Mouse (Mus musculus): ENCODE data around the gene Wdr83os. TPM values are rescaled to one million over a fixed set of nuclear protein-coding genes. Genes with fewer than 3 reads are reported as not detected.
"Not testable (repeated sequence)": the region's sequence is repeated elsewhere in the genome, so short reads cannot be mapped to it uniquely, and the experiment has no call there.

The Wdr83os gene
- total RNA-seq, 2 experiments from 2014 or later = 57.5 to 61.5 TPM

DNA sequence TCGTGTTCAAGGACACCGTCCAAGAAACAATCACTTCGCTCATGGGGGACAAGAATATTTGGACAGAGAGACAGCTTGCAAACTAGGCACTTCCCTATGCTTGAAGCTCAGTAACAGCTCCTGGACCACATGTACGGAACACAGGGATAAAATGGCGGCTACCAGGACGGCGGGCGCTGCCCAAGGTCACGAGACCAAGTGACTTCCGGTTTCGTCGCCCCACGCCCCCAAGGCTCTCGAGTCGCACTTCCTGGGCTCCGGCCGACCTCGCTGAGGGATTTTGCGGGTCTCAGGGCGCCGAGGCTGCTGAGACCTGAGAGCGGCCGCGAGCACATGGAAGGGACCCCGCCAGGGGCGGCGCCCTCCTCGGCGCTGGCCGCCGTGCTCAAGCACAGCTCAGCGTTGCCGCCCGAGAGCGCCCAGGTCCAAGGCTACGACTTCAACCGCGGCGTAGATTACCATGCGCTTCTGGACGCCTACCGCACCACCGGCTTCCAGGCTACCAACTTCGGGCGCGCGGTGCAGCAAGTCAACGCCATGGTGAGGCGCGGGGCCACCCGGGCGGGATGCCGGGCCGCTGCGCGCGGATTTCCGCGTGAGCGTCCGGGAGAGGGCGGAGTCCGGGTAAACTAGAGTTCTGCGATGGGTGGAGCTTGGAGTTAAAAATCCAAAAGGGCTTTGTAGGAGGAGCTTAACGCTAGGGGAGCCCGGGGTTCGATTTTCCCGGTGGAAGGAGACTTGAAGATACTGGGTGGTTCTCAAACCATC, 8.8 kb upstream of the Wdr83os start, which contains the start of gene Dhps:
Dhps (plus strand) TSS at position 244 of the 768 bp plus-strand sequence.
- DNase-seq (ENCODE audit: low spot score in 2 of 2) = peak; percentile 88 to 94

DNA sequence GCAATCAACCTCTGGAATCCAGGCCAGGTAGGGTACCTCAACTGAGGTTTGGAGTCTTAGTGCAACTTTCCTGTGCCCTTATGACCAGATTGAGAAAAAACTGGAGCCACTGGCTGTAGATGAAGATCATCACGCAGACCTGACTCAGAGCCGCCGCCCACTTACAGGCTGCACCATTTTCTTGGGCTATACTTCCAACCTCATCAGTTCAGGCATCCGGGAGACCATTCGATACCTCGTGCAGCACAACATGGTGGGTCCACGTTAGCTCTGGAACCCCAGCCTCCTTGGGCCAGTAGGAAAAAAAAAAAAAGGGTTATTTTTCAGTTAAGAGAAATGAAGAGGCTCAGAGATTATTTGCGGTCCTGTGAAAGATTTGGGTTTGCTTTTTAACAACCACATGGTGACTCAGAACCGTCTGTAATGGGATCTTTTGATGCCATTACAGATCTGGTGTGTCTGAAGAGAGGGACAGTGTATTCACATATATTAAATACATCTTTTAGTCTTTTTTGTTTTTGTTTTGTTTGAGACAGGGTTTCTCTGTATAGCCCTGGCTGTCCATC, 8.1 kb upstream of the Wdr83os start:
- DNase-seq (ENCODE audit: low spot score in 2 of 2) = no peak

DNA sequence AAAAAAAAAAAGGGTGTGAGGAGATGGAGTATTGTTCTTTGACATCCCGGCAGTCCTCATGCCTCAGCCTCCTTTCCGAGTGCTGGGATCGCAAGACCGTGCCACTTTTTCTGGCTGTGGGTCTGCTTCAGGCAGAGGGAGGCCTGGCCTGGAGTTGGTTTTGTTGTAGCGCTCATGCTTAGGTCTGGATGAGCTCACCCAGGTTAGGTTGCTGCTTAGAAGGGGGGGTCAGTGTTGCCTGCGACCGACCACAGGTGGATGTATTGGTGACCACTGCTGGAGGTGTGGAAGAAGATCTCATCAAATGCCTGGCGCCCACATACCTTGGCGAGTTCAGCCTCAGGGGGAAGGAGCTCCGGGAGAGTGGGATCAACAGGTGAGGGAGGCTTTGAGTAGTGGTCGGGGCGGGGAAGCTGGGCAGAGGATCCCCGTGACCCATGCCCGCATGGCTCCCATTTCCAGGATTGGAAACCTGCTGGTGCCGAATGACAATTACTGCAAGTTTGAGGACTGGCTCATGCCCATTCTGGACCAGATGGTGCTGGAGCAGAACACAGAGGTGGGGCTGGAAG, 7.4 kb upstream of the Wdr83os start:
- no peak for DNase-seq (ENCODE audit: low spot score in 2 of 2)

DNA sequence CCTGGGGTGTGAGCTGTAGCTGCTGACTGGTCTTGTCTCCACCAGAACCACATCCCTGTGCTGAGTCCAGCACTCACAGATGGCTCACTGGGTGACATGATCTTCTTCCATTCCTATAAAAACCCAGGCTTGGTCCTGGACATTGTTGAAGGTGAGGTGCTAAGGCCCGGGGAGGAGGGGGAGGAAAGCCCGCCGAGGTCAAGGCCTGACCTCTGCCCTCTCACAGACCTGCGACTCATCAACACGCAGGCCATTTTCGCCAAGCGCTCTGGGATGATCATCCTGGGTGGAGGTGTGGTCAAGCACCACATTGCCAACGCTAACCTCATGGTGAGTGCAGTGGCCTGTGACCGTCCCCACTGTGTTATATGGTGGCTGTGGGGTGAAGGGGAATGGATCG, 6.4 kb upstream of the Wdr83os start:
- DNase-seq (ENCODE audit: low spot score in 2 of 2) = no peak

DNA sequence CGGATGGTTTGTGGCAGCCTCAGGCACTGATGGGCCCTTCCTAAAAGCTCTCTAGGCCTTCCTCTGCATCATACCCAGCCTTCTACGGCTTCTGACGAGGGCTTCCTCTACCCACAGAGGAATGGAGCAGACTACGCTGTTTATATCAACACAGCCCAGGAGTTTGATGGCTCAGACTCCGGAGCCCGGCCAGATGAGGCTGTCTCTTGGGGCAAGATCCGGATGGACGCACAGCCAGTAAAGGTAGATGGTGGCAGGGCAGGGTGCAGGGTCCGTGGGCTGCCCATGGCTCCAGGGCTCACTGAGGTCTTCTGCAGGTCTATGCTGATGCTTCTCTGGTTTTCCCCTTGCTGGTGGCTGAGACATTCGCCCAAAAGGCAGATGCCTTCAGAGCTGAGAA, 5.9 kb upstream of the Wdr83os start:
- no peak for DNase-seq (ENCODE audit: low spot score in 2 of 2)

DNA sequence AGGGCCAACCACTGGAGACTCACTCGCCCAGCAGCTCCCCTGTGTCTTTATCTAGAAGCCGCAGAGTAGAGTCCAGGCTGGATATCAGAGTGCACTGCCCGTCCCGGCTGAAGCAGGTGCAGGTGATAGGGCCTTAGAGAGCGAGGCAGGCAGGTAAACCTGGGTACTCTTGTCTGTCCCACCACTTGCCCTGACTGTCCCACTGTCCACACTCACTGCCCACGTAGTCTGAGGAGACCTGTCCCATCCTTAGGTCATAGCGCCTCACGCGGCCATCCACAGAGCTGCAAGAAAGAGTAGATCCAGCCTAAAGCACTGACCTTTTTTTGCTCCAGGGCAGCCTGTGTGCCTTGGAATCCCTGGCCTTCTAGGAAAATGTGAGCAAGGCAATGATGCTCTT, 4.5 kb upstream of the Wdr83os start:
- DNase-seq (ENCODE audit: low spot score in 2 of 2) = no peak

DNA sequence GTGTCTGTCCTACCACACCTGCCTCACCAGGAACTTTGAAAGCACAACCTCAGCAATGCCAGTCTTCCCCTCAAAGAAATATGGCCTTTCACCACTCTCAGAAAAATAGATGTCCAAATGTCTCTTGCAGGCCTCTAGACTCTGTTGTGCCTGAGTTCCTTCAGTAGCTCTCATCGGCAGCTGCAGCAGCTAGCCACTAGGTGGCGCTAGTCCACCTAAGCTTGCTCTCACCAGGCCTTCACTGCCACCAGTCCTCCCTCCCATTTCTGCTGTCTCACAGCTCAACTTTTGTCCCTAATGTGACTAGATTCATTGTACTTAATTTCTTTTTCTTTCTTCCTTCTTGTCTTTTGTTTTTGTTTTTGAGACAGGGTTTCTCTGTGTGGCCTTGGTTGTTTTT, 3.5 kb upstream of the Wdr83os start:
- DNase-seq (ENCODE audit: low spot score in 2 of 2) = peak; percentile 76 to 87

DNA sequence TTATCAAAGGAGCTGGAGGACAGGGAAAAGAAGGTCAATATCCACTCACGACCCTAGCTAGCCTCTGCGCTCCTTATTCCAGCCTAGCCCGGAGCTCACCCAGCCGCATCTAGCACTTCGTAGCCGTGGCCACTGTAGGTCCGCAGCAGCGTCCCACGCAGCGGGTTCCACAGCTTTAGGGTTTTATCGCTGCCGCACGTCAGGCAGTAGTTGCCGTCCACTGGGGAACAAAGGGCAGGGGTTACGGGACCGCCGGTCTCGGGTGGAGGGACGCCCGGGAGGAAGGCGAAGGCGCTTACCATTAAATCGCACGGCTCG, 367 bp upstream of the Wdr83os start:
- no peak for DNase-seq (ENCODE audit: low spot score in 2 of 2)

DNA sequence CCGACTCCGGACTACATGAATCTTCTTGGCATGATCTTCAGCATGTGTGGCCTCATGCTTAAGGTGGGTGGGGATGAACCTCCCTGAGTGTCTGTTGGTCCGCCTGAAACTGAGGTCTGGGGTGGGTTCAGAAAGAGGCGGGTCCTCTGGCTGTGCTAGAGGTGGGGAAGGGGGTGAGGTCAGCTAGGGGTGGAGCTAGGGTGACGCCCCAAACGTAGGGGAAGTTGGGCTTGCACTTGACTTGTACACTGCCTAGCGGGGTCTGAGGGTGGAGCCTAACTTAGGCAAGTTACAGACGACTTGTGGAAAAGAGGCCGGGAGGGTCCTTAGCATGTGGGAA, 646 bp downstream of the Wdr83os start, which contains the start of gene Wdr83:
Wdr83 (minus strand) TSS at position 91 of the 340 bp plus-strand sequence.
- DNase-seq (ENCODE audit: low spot score in 2 of 2) = no peak

DNA sequence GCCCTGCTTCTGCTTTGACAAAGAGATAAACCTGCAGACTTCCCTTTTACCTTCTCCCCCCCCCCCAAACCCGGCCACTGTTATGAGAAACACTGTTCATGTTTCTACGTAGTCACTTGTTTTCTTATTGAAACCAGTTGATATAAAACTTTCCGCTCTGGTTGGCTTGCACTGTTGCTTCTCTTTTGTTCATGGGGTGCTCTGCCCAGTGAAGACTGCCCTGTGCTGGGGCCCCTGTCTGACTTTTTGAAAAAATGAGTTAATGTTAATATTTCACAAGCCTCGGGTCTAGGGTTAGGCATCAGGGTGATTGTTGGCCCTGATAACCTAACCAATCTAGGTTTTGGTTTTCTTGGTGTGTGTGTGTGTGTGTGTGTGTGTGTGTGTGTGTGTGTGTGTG, 1.6 kb downstream of the Wdr83os start:
- DNase-seq (ENCODE audit: low spot score in 2 of 2) = not testable (repeated sequence)

DNA sequence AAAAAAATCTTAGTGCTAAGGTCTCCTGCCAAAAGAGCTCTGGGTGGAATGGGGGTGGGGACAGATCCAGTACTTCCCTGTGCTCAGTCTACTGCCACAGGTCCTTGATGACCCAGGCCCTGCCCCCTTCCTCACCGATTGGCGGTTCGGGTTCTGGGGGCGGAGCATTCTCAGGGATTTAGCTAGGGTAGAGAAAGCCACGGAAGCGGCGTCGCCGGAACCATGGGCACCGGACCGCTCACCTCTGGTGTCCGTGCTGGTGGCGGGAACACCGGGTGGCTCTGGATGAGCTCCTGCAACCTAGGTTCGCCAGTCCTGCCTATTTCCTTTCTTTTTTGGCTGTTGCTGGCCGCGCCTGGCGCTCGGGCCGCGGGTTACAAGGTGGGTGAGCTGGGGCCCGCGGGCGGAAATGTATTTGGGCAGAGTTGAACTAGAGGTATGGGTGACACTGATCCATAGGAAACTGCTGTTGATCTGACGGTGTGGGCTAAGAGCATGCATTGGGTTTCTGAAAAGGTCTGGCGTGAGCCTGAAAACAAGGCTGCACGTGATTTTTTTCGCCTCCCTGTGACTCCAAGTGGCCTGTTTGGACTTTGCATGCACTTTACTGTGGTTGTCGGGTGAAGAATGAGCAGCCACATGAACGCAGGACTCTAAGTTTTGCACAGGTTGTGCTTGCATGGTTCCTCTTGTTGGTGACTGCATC, 2.7 kb downstream of the Wdr83os start, which contains the start of gene Man2b1:
Man2b1 (plus strand) TSS at position 163 of the 706 bp plus-strand sequence.
- peak; percentile 75 to 92 for DNase-seq (ENCODE audit: low spot score in 2 of 2)

DNA sequence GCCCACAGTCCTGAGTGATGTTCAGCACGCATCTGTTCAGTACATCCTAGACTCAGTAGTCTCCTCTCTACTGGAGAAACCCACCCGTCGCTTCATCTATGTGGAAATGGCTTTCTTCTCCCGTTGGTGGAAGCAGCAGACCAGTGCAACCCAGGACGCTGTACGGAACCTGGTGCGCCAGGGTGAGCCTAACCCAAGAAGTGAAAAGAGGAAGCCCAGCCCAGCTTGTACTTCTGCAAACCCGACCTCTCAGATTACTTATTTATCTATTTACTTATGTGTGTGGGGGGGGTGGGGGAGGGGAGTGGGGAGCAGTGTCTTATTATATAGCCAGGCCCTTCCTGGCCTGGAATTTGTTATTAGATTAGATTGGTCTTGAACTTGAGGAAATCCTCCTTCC, 4.1 kb downstream of the Wdr83os start:
- no peak for DNase-seq (ENCODE audit: low spot score in 2 of 2)

DNA sequence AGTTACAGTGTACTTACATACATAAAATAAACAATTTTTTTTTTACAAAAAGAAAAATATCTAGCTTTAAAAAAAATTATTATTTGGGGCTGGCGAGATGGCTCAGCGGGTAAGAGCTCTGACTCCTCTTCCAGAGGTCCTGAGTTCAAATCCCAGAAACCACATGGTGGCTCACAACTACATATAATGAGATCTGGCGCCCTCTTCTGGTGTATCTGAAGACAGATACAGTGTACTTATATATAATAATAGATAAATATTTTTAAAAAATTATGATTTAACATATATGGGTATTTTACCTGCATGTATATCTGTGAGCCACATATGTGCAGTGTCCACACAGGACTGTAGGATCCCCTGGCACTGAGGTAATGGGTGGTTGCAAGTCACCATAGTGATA, 5.7 kb downstream of the Wdr83os start:
- no peak for DNase-seq (ENCODE audit: low spot score in 2 of 2)

DNA sequence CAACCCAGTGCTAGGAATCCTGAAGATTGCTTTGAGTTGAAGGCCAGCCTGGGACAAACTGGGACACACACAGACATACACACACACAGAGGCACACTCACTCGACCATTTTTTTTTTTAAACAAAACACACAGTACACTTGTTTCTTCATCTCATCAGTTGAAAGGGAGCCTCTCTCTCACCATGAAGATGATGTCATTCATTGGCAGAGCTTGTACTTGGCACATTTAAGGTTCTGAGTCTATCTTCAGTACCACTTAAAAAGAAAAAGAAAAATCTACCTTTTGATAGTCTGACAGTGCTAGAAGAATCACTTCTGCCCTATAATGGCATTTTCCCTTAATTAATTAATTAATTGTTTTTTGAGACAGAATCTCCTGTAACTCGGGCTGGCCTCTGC, 8.2 kb downstream of the Wdr83os start:
- DNase-seq (ENCODE audit: low spot score in 2 of 2) = no peak

DNA sequence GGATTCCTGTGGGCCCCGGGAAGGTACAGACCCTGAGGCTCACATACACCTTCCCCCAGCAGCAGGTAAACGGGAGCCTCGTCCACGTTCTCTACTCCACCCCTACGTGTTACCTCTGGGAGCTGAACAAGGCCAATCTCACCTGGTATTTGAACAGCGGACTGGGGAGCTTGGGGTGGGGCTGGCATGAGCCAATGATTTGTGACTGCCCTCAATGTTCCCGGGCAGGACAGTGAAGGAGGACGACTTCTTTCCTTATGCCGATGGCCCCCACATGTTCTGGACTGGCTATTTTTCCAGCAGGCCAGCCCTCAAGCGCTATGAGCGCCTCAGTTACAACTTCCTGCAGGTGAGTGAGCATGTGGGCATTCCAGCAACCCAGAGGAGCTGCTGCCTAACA, 10.3 kb downstream of the Wdr83os start:
- DNase-seq (ENCODE audit: low spot score in 2 of 2) = no peak

DNA sequence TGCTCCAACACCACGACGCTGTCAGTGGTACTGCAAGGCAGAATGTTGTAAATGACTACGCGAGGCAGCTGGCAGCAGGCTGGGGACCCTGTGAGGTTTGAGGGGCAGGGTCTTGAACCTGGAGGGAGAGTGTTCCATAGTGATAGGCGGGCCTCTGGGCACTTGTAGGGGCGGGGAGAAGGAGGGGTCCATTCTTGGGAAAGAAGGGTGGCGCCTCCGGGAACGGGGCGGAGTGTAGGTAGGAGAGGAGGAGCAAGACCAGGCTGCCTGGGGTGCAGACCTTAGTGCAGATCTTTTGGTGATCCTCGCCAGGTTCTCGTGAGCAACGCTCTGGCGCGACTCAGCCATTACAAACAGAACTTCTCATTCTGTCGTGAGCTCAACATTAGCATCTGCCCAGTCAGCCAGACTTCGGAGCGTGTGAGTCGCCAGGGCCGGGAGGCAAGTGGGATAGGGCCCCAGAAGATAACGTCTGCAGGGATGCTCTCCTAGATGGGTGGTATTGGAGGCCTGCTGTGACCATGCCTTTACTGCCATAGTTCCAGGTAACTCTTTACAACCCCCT, 11.1 kb downstream of the Wdr83os start:
- DNase-seq (ENCODE audit: low spot score in 2 of 2) = no peak

DNA sequence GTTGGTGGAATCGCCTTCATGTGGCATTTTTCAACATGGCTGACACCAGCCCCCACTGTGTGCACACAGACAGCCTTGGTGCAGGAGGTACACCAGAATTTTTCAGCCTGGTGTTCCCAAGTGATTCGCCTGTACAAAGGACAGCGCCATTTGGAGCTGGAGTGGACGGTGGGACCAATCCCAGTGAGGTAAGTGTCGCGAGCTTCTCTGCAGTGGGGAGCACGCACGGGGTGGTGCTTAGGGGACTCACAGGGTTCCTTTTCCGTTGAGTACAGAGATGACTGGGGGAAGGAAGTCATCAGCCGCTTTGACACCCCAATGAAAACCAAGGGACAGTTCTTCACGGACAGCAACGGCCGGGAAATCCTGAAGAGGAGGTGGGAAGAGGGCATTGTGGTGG, 14.5 kb downstream of the Wdr83os start:
- DNase-seq (ENCODE audit: low spot score in 2 of 2) = no peak

DNA sequence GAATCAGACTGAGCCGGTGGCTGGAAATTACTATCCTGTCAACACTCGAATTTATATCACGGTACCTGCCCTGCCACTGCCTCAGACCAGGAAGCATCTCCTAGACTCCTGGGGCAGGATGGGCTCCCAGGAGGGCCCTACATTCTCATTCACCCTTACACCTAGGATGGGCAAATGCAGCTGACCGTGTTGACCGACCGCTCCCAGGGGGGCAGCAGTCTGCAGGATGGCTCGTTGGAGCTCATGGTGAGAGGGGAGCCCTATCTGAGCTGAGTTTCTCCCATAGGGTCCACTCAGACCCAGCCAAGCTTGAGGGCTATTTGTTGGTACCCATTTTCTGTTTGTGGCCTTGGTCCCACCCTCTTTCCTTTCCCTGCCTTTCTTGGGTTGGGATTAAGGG, 15.0 kb downstream of the Wdr83os start:
- DNase-seq (ENCODE audit: low spot score in 2 of 2) = no peak

DNA sequence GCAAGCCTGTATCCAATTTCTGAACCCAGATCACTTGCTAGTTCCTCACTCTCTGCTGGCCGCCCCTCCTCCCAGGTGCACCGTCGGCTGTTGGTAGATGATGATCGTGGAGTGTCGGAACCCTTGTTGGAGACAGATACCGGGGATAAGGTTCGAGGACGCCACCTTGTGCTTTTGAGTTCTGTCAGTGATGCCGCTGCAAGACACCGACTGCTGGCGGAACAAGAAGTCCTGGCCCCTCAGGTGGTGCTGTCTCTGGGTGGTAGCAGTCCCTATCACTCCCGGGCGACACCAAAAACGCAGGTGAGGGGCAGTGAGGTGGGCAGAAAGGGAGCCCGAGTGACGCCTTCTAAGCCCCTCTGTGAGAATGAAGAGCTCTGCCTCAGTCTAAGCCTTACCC, 15.7 kb downstream of the Wdr83os start:
- no peak for DNase-seq (ENCODE audit: low spot score in 2 of 2)

DNA sequence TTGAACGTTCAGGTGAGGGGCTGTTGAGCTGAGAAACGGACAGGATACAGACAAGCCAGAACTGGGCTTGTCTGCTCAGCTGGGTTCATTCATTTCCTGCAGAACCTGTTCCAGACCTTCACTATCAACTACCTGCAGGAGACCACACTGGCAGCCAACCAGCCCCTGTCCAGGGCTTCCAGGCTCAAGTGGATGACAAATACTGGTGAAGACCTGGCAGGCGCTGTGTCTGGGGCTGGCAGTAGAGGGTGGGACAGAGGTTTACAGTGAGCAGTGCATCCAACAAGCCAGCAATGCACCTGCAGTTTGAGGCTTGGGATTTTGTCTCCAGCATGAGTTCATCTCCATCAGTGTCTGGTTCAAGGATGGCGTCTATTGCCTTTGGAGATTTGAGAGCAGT, 16.3 kb downstream of the Wdr83os start:
- no peak for DNase-seq (ENCODE audit: low spot score in 2 of 2)

DNA sequence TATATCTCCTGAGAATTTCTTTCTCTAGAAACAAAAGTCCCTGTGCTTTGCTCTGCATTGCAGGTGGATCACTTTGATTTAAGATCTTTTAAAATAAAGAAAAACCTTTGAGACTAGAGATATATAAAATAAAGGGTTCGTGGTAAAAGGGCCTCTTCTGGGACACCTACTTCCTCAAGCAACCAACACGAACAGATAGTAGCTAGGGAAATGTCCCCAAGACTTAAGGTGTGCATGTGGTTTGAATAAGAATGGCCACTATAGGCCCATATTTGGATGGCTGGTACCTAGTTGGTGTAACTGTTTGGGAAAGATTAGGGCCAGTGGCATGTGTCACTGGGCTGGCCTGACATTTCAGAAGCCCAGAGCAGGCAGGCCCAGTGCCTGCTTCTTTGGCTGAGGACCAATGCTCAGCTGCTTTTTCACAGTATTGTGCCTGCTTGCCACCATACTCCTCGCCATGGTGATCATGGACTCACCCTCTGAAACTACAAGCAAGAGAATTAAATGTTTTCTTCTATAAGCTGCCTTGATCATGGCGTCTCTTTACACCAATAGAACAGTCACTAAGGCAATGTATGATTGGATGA, 19.6 kb downstream of the Wdr83os start:
- DNase-seq (ENCODE audit: low spot score in 2 of 2) = no peak

Measured in layer of hippocampus, postnatal 14 days (tissue).